Mouse (Mus musculus): Measurements from ENCODE around the gene Gm49486. TPM values are rescaled to one million over a fixed set of nuclear protein-coding genes. Genes with fewer than 3 reads are reported as not detected.
A peak's percentile ranks its signal among the peaks of the same experiment; 100 is the strongest.

The Gm49486 gene
- total and polyA plus RNA-seq, 2 experiments from 2014 or later, result 1.2 to 4.4 TPM

DNA sequence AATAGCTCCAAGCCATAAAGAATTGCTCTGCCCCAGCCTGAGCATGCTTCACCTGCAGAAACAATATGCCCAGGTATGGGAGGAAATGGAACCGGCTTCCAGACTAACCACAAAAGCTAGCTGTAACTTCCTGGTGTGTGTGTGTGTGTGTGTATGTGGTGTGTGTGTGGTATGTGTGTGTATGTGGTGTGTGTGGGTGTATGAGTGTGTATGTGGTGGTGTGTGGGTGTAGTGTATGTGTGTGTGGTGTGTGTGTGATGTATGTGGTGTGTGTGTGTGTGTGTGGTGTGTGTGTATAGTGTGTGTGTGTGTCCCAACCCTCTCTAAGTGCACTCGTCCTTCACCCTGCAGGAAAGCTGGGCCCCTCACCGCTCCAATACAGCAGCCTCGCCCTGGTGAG lies 36.2 kb downstream of the Gm49486 start:
- no peak overlapping the region for H3K27ac ChIP-seq (ENCODE audit: low read depth, low read length)
- TF ChIP-seq CTCF (IDR thresholded peaks at IDR 0.05; ENCODE audit: low read depth), result no peak
- no peak overlapping the region for H3K4me2 ChIP-seq (ENCODE audit: low read depth)
- no peak overlapping the region for H3K9ac ChIP-seq
- H3K9me3 ChIP-seq (ENCODE audit: low read length), result no peaks in the 10 kb centered on the region
- 69% methylated on average over 4 of the region's 4 CpGs for WGBS
- peaks cover 3% of the 10 kb centered on the region; the same call in 1 of the 2 replicates for H3K27me3 ChIP-seq (ENCODE audit: insufficient read depth, low read length)
- 0 out of 2 replicates have a peak, but pooled peaks cover 3% of the 10 kb centered on the region for H3K4me1 ChIP-seq (ENCODE audit: insufficient read depth)
- DNase-seq (no peak), ATAC-seq (no peak)
- H3K4me3 ChIP-seq (ENCODE audit: low read depth, low read length), result no peak overlapping the region
- no peaks in the 10 kb centered on the region for H3K36me3 ChIP-seq (ENCODE audit: insufficient read depth)

DNA sequence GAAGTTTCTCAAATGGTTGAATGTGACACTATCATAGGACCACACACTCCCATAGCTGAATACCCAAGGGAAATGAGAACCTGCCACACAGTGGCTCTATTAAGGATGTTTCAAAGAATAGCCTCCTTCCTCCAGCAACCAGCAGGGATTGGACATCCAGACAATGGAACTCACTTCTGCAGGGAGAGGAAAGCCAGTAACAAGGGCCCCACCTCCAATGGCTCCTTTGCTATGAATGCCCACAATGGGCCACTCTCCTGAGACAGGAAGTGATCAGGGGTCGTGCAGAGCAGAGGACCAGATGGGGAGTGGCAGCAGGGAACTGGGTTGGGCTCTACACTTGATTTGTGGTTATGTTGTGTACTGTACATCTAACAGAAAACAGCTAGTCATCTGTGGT lies 39.3 kb downstream of the Gm49486 start:
- WGBS, result 19% methylated on average over 1 of the region's 1 CpGs
- ATAC-seq, result no peak
- H3K27ac ChIP-seq (ENCODE audit: low read depth, low read length), result no peak overlapping the region
- no peak overlapping the region for H3K4me3 ChIP-seq (ENCODE audit: low read depth, low read length)
- DNase-seq, result no peak
- H3K36me3 ChIP-seq (ENCODE audit: insufficient read depth), result no peaks in the 10 kb centered on the region
- no peak overlapping the region for H3K4me2 ChIP-seq (ENCODE audit: low read depth)
- no peak for TF ChIP-seq CTCF (IDR thresholded peaks at IDR 0.05; ENCODE audit: low read depth)
- no peak overlapping the region for H3K9ac ChIP-seq
- no peaks in the 10 kb centered on the region for H3K9me3 ChIP-seq (ENCODE audit: low read length)
- no peaks in the 10 kb centered on the region for H3K27me3 ChIP-seq (ENCODE audit: insufficient read depth, low read length)
- H3K4me1 ChIP-seq (ENCODE audit: insufficient read depth), result no peaks in the 10 kb centered on the region

DNA sequence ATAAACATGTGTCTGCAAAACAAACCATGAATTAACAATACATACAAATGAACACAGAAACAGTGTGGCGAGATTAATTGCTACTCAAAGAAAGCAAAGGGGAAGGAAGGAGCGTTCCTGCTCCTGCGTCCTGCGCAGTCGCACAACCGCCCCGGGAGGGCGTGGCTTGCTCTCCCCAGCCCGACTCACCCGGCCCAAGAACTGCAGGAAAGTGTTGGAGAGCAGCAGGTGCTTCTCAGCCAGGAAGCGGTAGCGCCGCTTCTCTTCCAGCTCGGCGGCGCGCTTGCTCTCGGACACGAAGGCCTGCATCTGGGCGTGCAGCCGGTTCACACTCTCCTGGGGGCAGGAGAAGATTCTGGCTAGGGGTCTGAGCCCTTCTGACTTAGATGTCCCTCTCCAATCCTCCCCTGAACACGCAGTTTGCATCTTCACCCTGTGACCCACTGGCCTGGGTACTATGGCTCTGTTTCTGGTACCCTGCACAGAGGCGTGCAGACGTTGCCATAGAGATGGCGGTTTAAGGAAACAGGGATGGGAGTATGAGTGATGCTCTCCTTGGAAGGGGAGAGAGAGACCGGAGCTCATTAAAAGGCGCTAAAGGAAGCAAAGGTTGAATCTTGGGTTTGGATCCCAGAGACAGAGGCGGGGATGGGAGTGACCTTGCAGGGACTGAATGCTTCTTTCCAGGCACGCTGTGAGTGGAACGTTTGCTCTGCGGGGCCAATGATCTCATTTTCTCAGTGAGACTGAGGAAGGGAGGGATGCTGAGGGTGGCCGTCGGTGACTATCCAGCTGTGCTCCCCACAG lies 41.3 kb downstream of the Gm49486 start:
- ATAC-seq (peak; percentile 87), DNase-seq (peak; percentile 71)
- H3K27ac ChIP-seq (ENCODE audit: low read depth, low read length), result peak overlapping the region; percentile 30; the same call in 1 of the 2 replicates
- peak overlapping the region; percentile 41 for H3K4me3 ChIP-seq (ENCODE audit: low read depth, low read length)
- peak overlapping the region; percentile 75 for H3K4me2 ChIP-seq (ENCODE audit: low read depth)
- H3K9ac ChIP-seq, result peak overlapping the region; percentile 51
- no peaks in the 10 kb centered on the region for H3K27me3 ChIP-seq (ENCODE audit: insufficient read depth, low read length)
- H3K4me1 ChIP-seq (ENCODE audit: insufficient read depth), result no peaks in the 10 kb centered on the region
- no peak for TF ChIP-seq CTCF (IDR thresholded peaks at IDR 0.05; ENCODE audit: low read depth)
- H3K36me3 ChIP-seq (ENCODE audit: insufficient read depth), result no peaks in the 10 kb centered on the region
- H3K9me3 ChIP-seq (ENCODE audit: low read length), result no peaks in the 10 kb centered on the region
- WGBS, result under 1% methylated on average over 33 of the region's 33 CpGs

DNA sequence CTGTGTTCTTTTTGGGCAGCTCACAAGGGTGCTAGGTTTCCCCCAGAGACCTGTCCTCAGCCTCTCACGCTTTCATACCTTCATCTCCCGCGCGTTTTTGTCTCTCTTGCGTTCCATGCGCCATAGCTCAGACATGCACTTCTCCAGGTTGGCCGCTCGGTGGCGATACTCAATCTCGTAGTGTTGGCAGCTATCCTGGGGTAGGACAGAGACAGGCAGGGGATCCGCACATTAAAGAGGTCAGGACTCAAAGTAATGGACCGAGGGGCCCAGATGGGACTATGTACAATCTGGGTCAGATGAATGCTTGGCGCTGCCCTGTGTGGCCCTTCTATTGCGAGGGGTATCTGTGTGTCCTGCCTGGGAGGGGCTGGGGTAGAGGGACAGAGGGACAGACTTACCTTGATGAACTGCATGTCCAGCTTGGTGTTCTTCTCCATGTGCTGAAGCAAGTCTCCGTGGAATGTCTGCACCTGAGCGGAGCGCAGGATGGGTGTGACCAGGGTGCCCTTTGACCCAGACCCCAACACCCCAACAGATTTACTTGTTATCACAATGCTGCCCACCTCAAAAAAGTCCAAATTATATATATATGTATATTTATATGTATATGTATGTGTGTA lies 42.0 kb downstream of the Gm49486 start:
- WGBS, result 11% methylated on average over 17 of the region's 17 CpGs

DNA sequence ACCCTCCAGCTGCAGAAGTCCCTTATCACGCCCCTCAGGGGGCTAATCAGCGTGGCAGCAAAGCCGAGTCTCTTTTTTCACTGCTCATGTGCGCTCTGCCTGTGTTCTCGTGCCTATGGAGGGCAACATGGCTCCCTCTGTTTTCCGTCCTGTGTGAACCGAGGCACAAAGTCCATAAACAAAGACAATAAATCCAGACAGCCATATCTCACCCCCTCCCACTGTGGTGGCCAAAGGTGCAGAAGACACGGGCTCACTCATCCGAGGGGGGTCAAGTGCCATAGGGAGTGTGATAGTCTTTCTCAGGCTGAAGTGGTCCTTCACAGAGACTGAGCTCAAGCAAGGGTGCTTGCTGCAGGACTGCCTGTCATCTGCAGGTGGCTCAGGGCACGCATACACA lies 43.8 kb downstream of the Gm49486 start:
- H3K4me2 ChIP-seq (ENCODE audit: low read depth), result no peak overlapping the region
- DNase-seq, result no peak
- no peaks in the 10 kb centered on the region for H3K9me3 ChIP-seq (ENCODE audit: low read length)
- no peak overlapping the region for H3K9ac ChIP-seq
- no peak overlapping the region for H3K4me3 ChIP-seq (ENCODE audit: low read depth, low read length)
- ATAC-seq, result no peak
- 65% methylated on average over 10 of the region's 10 CpGs for WGBS
- H3K27ac ChIP-seq (ENCODE audit: low read depth, low read length), result no peak overlapping the region
- TF ChIP-seq CTCF (IDR thresholded peaks at IDR 0.05; ENCODE audit: low read depth), result no peak
- H3K36me3 ChIP-seq (ENCODE audit: insufficient read depth), result no peaks in the 10 kb centered on the region
- H3K27me3 ChIP-seq (ENCODE audit: insufficient read depth, low read length), result no peaks in the 10 kb centered on the region
- no peaks in the 10 kb centered on the region for H3K4me1 ChIP-seq (ENCODE audit: insufficient read depth)

More for the DNA sequence above, 42.0 kb downstream of the Gm49486 start:
- H3K36me3 ChIP-seq (ENCODE audit: insufficient read depth), result no peaks in the 10 kb centered on the region
- peak overlapping the region; percentile 41 for H3K4me3 ChIP-seq (ENCODE audit: low read depth, low read length)
- ATAC-seq, result peak; percentile 66
- H3K4me2 ChIP-seq (ENCODE audit: low read depth), result peak overlapping the region; percentile 75
- H3K27ac ChIP-seq (ENCODE audit: low read depth, low read length), result peak overlapping the region; percentile 30; the same call in 1 of the 2 replicates
- DNase-seq, result peak; percentile 82
- no peaks in the 10 kb centered on the region for H3K9me3 ChIP-seq (ENCODE audit: low read length)
- H3K9ac ChIP-seq, result peak overlapping the region; percentile 51
- H3K27me3 ChIP-seq (ENCODE audit: insufficient read depth, low read length), result no peaks in the 10 kb centered on the region
- no peaks in the 10 kb centered on the region for H3K4me1 ChIP-seq (ENCODE audit: insufficient read depth)
- TF ChIP-seq CTCF (IDR thresholded peaks at IDR 0.05; ENCODE audit: low read depth), result peak; percentile 81

DNA sequence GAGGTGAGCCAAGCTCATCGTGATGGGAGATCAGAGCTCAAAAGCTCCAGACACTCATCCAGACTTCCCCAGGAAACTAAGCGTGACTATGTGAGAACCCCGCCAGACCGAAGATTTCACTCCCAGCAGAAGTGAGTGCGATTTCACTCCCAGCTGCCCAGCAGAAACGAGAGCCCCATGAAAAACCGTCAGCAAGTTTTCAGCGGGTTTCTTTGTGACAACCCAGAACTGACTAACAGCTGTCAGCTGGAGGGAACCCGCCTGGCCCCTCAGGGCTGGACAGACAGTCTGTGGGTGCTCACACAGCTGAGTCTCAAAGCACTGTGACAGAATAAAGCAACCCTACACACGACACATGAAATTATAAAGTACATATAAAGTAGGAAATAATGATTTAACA lies 48.5 kb downstream of the Gm49486 start:
- no peaks in the 10 kb centered on the region for H3K9me3 ChIP-seq (ENCODE audit: low read length)
- ATAC-seq (no peak), DNase-seq (no peak)
- H3K4me2 ChIP-seq (ENCODE audit: low read depth), result no peak overlapping the region
- WGBS, result 75% methylated on average over 10 of the region's 10 CpGs
- H3K27me3 ChIP-seq (ENCODE audit: insufficient read depth, low read length), result no peaks in the 10 kb centered on the region
- no peak for TF ChIP-seq CTCF (IDR thresholded peaks at IDR 0.05; ENCODE audit: low read depth)
- no peak overlapping the region for H3K4me3 ChIP-seq (ENCODE audit: low read depth, low read length)
- no peaks in the 10 kb centered on the region for H3K36me3 ChIP-seq (ENCODE audit: insufficient read depth)
- H3K27ac ChIP-seq (ENCODE audit: low read depth, low read length), result no peak overlapping the region
- no peak overlapping the region for H3K9ac ChIP-seq
- H3K4me1 ChIP-seq (ENCODE audit: insufficient read depth), result no peaks in the 10 kb centered on the region

DNA sequence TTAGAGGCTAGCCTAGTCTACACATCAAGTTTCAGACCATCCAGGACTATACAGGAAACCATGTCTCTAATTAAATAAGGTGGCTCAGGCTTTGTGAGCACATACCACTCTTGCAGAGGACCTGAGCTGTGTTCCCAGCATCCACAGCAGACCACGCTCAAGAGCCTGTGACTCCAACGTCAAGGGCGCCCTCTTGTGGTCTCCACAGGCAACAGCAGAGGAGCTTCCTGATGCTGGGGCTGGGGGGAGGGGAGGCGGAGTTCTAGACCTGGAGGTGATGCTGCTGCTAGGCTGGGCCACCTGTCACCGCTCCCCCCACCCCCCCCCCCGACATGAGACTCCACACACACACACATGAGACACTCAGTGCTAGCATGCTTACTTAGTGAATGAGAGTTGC lies 51.0 kb downstream of the Gm49486 start:
- DNase-seq (no peak), ATAC-seq (no peak)
- Histone ChIP-seq H3K27me3 (ENCODE audit: insufficient read depth, low read length) (no peaks in the 10 kb centered on the region), H3K27ac (ENCODE audit: low read depth, low read length) (no peak overlapping the region), H3K4me1 (ENCODE audit: insufficient read depth) (no peaks in the 10 kb centered on the region), H3K4me2 (ENCODE audit: low read depth) (no peak overlapping the region), H3K9me3 (ENCODE audit: low read length) (no peaks in the 10 kb centered on the region), H3K9ac (no peak overlapping the region), H3K36me3 (ENCODE audit: insufficient read depth) (no peaks in the 10 kb centered on the region), H3K4me3 (ENCODE audit: low read depth, low read length) (no peak overlapping the region)
- TF ChIP-seq CTCF (IDR thresholded peaks at IDR 0.05; ENCODE audit: low read depth), result peak; percentile 53
- 24% methylated on average over 6 of the region's 6 CpGs for WGBS
